Mouse (Mus musculus): ENCODE data around the gene Myom1. TPM values are rescaled to one million over a fixed set of nuclear protein-coding genes. Genes with fewer than 3 reads are reported as not detected.

Gene Myom1
- polyA plus RNA-seq, 1 experiment from 2014 or later, result 1.5 TPM

DNA sequence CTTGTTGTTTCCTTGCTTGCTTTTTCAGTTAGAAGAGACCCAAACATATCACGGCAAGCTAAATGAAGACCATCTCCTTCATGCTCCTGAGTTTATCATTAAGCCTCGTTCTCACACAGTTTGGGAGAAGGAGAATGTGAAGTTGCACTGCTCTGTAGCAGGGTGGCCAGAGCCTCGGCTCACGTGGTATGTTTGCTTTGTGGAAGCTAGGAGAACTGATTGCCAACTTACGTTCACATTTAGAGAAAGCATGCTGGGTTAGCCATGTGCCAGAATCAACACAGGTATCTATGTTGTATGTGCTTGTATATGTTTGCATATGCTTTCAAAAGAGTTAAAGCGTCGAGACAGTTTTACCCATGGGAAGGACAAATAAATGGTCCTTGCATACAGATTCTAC is 34.8 kb downstream of the Myom1 start:
- ATAC-seq (ENCODE audit: low read depth), result no peak
- Histone ChIP-seq H3K9me3 (ENCODE audit: control insufficient read depth, low read length) (no peaks in the 10 kb centered on the region), H3K36me3 (ENCODE audit: control insufficient read depth, insufficient read depth, low read length) (no peaks in the 10 kb centered on the region), H3K27me3 (ENCODE audit: control insufficient read depth, insufficient read depth, low read length) (no peaks in the 10 kb centered on the region), H3K27ac (ENCODE audit: low read depth, low read length) (no peak overlapping the region), H3K4me2 (ENCODE audit: low read depth, low read length) (no peak overlapping the region), H3K4me1 (ENCODE audit: control insufficient read depth, insufficient read depth, low read length) (peaks cover 6% of the 10 kb centered on the region), H3K4me3 (ENCODE audit: low read depth, low read length) (no peak overlapping the region), H3K9ac (replicated peaks; ENCODE audit: low read depth, low read length) (no peak overlapping the region)
- whole genome bisulfite sequencing, result 91% methylated on average over 7 of the region's 7 CpGs

DNA sequence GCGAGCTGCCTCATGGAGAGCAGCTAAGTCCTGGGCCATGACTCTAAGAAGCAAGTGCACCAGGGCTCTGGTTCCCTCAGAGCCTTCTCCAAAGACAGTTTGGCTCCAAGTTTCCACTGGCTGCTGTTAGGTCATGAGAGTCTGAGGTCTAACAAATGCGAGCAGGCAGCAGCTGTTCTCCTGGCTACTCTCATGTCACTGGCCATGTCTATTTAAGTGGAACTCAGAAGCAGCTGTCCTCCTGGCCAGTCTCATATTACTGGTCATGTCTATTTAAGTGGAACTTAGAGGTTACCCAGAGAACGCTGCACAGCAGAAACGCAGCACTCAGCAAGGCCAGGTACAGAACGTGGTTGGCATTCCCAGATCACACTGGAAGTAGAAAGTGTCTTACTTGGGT is 36.4 kb downstream of the Myom1 start:
- ATAC-seq (ENCODE audit: low read depth), result no peak
- 82% methylated on average over 5 of the region's 5 CpGs for WGBS
- H3K4me3 ChIP-seq (ENCODE audit: low read depth, low read length), result no peak overlapping the region
- H3K4me2 ChIP-seq (ENCODE audit: low read depth, low read length), result no peak overlapping the region
- H3K27ac ChIP-seq (ENCODE audit: low read depth, low read length), result no peak overlapping the region
- peaks cover 6% of the 10 kb centered on the region for H3K4me1 ChIP-seq (ENCODE audit: control insufficient read depth, insufficient read depth, low read length)
- no peaks in the 10 kb centered on the region for H3K9me3 ChIP-seq (ENCODE audit: control insufficient read depth, low read length)
- H3K9ac ChIP-seq (replicated peaks; ENCODE audit: low read depth, low read length), result no peak overlapping the region
- no peaks in the 10 kb centered on the region for H3K36me3 ChIP-seq (ENCODE audit: control insufficient read depth, insufficient read depth, low read length)
- H3K27me3 ChIP-seq (ENCODE audit: control insufficient read depth, insufficient read depth, low read length), result no peaks in the 10 kb centered on the region

DNA sequence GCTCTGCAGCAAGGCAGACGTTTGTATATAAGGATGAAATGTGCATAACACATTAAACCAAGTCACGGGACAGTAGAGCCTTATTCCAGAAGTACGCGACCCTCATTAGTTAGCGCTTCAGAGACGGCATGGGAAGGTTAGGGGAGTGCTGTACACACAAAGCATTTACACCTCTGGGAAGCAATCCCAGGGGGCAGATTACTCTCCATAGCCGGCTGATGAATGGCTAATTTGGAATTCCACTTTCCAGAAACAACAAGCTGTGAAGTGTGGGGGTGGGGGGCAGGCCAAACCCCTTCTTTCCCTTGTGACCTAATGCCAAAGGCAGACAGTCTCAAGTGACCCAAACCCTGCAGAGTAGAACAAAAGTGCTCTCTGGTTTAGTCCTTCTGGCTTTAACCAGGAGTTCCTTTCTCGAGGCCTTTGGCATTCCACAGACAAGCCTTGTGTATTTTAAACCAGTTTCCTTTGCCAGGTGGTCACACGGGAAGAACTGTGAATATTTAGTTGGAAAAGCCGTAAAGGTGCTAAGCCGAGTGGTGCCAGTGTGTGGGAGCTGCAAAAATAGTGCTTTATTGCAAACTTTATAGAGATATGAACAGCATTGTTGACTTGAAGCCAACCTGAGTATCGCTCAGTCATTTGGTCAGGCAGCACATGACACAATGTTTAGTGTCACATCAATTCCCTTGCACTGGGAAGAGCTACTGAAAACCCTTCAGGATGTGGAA is 37.6 kb downstream of the Myom1 start:
- peaks cover 6% of the 10 kb centered on the region for H3K4me1 ChIP-seq (ENCODE audit: control insufficient read depth, insufficient read depth, low read length)
- no peak overlapping the region for H3K9ac ChIP-seq (replicated peaks; ENCODE audit: low read depth, low read length)
- H3K36me3 ChIP-seq (ENCODE audit: control insufficient read depth, insufficient read depth, low read length), result no peaks in the 10 kb centered on the region
- WGBS, result 20% methylated on average over 12 of the region's 12 CpGs
- peak; percentile 60; the same call in 1 of the 2 replicates for ATAC-seq (ENCODE audit: low read depth)
- no peak overlapping the region for H3K27ac ChIP-seq (ENCODE audit: low read depth, low read length)
- H3K4me2 ChIP-seq (ENCODE audit: low read depth, low read length), result no peak overlapping the region
- H3K27me3 ChIP-seq (ENCODE audit: control insufficient read depth, insufficient read depth, low read length), result no peaks in the 10 kb centered on the region
- no peaks in the 10 kb centered on the region for H3K9me3 ChIP-seq (ENCODE audit: control insufficient read depth, low read length)
- H3K4me3 ChIP-seq (ENCODE audit: low read depth, low read length), result no peak overlapping the region

DNA sequence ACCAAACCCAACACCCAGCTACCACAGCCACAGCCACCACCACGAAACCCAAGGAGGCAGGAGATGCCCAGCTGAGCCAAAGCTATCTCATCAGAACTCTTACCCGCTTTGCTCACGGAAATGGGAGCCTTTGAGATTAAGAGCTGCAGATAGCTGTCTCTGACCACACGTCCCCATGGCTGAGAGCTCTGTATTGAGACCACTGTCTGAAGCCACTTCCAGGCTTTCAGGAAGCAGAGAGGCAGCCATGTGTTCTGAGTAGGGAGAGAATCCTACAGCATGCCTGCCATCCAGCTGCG is 38.1 kb downstream of the Myom1 start:
- H3K4me3 ChIP-seq (ENCODE audit: low read depth, low read length), result no peak overlapping the region
- no peaks in the 10 kb centered on the region for H3K27me3 ChIP-seq (ENCODE audit: control insufficient read depth, insufficient read depth, low read length)
- no peak overlapping the region for H3K4me2 ChIP-seq (ENCODE audit: low read depth, low read length)
- peaks cover 6% of the 10 kb centered on the region for H3K4me1 ChIP-seq (ENCODE audit: control insufficient read depth, insufficient read depth, low read length)
- no peaks in the 10 kb centered on the region for H3K9me3 ChIP-seq (ENCODE audit: control insufficient read depth, low read length)
- no peaks in the 10 kb centered on the region for H3K36me3 ChIP-seq (ENCODE audit: control insufficient read depth, insufficient read depth, low read length)
- no peak for ATAC-seq (ENCODE audit: low read depth)
- no peak overlapping the region for H3K9ac ChIP-seq (replicated peaks; ENCODE audit: low read depth, low read length)
- H3K27ac ChIP-seq (ENCODE audit: low read depth, low read length), result no peak overlapping the region
- 82% methylated on average over 5 of the region's 5 CpGs for WGBS

DNA sequence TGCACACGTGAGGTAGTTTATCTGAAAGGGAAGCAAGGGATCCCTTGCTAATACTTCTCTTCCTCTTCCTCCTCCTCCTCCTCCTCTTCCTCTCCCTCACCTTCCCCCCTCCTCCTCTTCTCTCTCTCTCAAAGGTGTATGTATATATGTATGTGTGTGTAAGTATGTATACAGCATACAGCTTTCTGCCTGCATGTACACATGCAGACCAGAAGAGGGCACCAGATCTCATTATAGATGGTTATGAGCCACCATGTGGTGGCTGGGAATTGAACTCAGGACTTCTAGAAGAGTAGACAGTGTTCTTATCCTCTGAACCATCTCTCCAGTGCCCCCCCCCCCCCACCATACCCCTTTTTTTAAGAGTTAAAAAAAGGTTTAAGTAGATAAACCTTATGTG is 40.2 kb downstream of the Myom1 start:
- Histone ChIP-seq H3K4me2 (ENCODE audit: low read depth, low read length) (no peak overlapping the region), H3K9ac (replicated peaks; ENCODE audit: low read depth, low read length) (no peak overlapping the region), H3K4me3 (ENCODE audit: low read depth, low read length) (no peak overlapping the region), H3K9me3 (ENCODE audit: control insufficient read depth, low read length) (no peaks in the 10 kb centered on the region), H3K27ac (ENCODE audit: low read depth, low read length) (no peak overlapping the region), H3K36me3 (ENCODE audit: control insufficient read depth, insufficient read depth, low read length) (no peaks in the 10 kb centered on the region), H3K4me1 (ENCODE audit: control insufficient read depth, insufficient read depth, low read length) (peaks cover 6% of the 10 kb centered on the region), H3K27me3 (ENCODE audit: control insufficient read depth, insufficient read depth, low read length) (no peaks in the 10 kb centered on the region)
- 93% methylated on average over 1 of the region's 1 CpGs for WGBS
- no peak for ATAC-seq (ENCODE audit: low read depth)

DNA sequence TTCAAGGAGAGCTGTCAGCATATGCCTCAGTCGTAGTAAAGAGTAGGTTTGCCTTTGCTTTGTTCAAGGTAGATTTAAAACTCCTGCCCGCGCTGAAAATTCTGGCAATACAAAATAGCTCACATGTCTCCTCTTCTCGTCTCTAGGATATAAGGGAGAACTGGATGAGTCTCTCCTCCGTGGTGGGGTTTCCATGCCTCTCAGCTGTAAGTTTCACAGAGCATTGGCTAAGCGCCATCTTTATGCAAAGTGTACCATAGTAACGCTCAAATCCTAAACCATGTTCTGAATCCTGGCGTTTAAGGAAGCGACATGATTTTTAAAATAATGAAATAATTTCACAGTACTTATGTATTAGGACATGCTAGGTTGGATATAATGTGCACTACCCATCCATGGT is 43.2 kb downstream of the Myom1 start:
- Histone ChIP-seq H3K27me3 (ENCODE audit: control insufficient read depth, insufficient read depth, low read length) (no peaks in the 10 kb centered on the region), H3K4me3 (ENCODE audit: low read depth, low read length) (no peak overlapping the region), H3K9me3 (ENCODE audit: control insufficient read depth, low read length) (no peaks in the 10 kb centered on the region), H3K4me2 (ENCODE audit: low read depth, low read length) (no peak overlapping the region), H3K4me1 (ENCODE audit: control insufficient read depth, insufficient read depth, low read length) (no peaks in the 10 kb centered on the region), H3K36me3 (ENCODE audit: control insufficient read depth, insufficient read depth, low read length) (no peaks in the 10 kb centered on the region), H3K9ac (replicated peaks; ENCODE audit: low read depth, low read length) (no peak overlapping the region), H3K27ac (ENCODE audit: low read depth, low read length) (no peak overlapping the region)
- ATAC-seq (ENCODE audit: low read depth), result no peak
- WGBS, result 81% methylated on average over 9 of the region's 9 CpGs

DNA sequence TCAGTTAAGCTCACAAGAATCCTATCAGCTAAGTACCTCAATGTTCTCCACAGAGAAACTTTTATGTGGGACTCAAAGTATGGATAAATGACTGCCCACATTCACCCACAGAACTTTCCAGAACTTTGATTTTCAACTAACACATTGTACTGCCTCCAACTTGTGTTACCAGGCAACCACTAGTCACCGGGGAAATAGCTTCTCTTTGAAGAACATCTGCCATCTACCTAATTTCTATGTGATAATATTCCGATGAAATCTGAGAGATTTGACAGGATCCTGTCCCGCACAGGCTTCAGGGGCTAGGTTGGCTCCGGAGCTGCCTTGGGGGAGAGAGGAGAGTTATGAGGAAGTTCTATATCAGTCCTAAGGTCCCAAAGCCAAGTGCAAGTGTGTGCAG is 44.4 kb downstream of the Myom1 start:
- no peak overlapping the region for H3K4me3 ChIP-seq (ENCODE audit: low read depth, low read length)
- no peak overlapping the region for H3K9ac ChIP-seq (replicated peaks; ENCODE audit: low read depth, low read length)
- no peak overlapping the region for H3K4me2 ChIP-seq (ENCODE audit: low read depth, low read length)
- H3K27me3 ChIP-seq (ENCODE audit: control insufficient read depth, insufficient read depth, low read length), result no peaks in the 10 kb centered on the region
- H3K27ac ChIP-seq (ENCODE audit: low read depth, low read length), result no peak overlapping the region
- ATAC-seq (ENCODE audit: low read depth), result no peak
- WGBS, result 89% methylated on average over 4 of the region's 4 CpGs
- no peaks in the 10 kb centered on the region for H3K36me3 ChIP-seq (ENCODE audit: control insufficient read depth, insufficient read depth, low read length)
- no peaks in the 10 kb centered on the region for H3K4me1 ChIP-seq (ENCODE audit: control insufficient read depth, insufficient read depth, low read length)
- no peaks in the 10 kb centered on the region for H3K9me3 ChIP-seq (ENCODE audit: control insufficient read depth, low read length)

DNA sequence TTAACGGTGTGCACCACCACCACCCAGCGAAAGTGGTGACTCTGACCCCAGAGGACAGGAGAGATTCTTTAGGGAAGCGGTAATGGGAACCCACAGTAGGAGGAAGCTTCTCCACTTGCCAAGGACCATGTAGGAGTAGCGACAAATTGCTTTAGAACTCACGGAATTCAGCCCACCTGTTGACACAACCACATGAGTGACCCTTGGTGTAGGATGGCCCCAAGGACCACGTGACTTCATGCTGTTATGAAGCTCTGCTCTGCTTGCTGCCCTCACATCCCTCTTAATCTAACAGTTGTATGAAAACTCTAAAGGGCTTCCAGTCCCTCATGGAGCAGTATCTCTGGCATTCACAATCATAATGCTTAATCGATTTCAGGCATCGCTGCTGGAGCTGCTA is 46.9 kb downstream of the Myom1 start:
- no peak for ATAC-seq (ENCODE audit: low read depth)
- 92% methylated on average over 8 of the region's 8 CpGs for WGBS
- Histone ChIP-seq H3K36me3 (ENCODE audit: control insufficient read depth, insufficient read depth, low read length) (no peaks in the 10 kb centered on the region), H3K4me3 (ENCODE audit: low read depth, low read length) (no peak overlapping the region), H3K27ac (ENCODE audit: low read depth, low read length) (no peak overlapping the region), H3K4me1 (ENCODE audit: control insufficient read depth, insufficient read depth, low read length) (no peaks in the 10 kb centered on the region), H3K9me3 (ENCODE audit: control insufficient read depth, low read length) (no peaks in the 10 kb centered on the region), H3K9ac (replicated peaks; ENCODE audit: low read depth, low read length) (no peak overlapping the region), H3K4me2 (ENCODE audit: low read depth, low read length) (no peak overlapping the region), H3K27me3 (ENCODE audit: control insufficient read depth, insufficient read depth, low read length) (no peaks in the 10 kb centered on the region)

DNA sequence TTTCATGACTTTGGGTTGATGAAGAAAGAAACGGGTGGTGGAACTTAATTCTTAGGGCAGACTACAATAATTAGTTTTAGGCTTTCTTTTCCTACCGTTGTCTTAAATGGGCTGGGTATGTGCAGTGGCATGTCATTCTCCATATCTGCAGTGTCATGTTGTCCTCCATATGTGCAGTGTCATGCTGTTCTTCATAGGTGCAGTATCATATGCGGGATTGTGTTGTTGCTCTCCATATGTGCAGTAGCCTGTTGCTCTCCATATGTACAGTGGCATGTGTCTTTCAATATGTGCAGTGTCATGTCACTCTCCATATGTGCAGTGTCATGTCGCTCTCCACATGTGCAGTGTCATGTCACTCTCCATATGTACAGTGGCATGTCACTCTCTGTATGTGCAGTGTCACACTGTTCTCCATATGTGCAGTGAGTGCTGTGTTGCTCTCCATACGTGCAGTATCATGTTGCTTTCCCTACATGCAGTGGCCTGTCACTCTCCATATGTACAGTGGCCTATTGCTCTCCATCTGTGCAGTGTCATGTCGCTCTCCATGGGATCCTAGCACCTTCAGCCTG is 50.8 kb downstream of the Myom1 start:
- Histone ChIP-seq H3K9ac (replicated peaks; ENCODE audit: low read depth, low read length) (no peak overlapping the region), H3K36me3 (ENCODE audit: control insufficient read depth, insufficient read depth, low read length) (no peaks in the 10 kb centered on the region), H3K27me3 (ENCODE audit: control insufficient read depth, insufficient read depth, low read length) (no peaks in the 10 kb centered on the region), H3K9me3 (ENCODE audit: control insufficient read depth, low read length) (no peaks in the 10 kb centered on the region), H3K27ac (ENCODE audit: low read depth, low read length) (no peak overlapping the region), H3K4me2 (ENCODE audit: low read depth, low read length) (no peak overlapping the region), H3K4me1 (ENCODE audit: control insufficient read depth, insufficient read depth, low read length) (peaks cover 2% of the 10 kb centered on the region; the same call in 1 of the 2 replicates), H3K4me3 (ENCODE audit: low read depth, low read length) (no peak overlapping the region)
- ATAC-seq (ENCODE audit: low read depth), result no peak
- WGBS, result 88% methylated on average over 6 of the region's 6 CpGs

All from neural tube, embryonic 14.5 days (tissue).